Mouse (Mus musculus) retina, postnatal 7 days (tissue): Measurements from ENCODE around the gene Hmg20b.

ENCODE experiments used
- DNase-seq: peaks from one replicate; pipeline ENCODE4 v3.0.0-alpha.2; 2012; ENCODE audit warnings: low read depth, low spot score

Gene Hmg20b

GRCm38 (mm10) chr10:81354738-81355477 is 4.6 kb upstream of the Hmg20b start:
- no peak for DNase-seq

GRCm38 (mm10) chr10:81351678-81352291 is 1.5 kb upstream of the Hmg20b start:
- no peak for DNase-seq

- no peak for DNase-seq
These were observed 324 bp downstream of the Hmg20b start for GRCm38 (mm10) chr10:81349961-81350350.

GRCm38 (mm10) chr10:81349146-81349545 is 1.1 kb downstream of the Hmg20b start:
- no peak for DNase-seq

- peak; percentile 42 for DNase-seq
These were observed 3.7 kb downstream of the Hmg20b start for GRCm38 (mm10) chr10:81346453-81347067.

- no peak for DNase-seq
These were observed 5.1 kb downstream of the Hmg20b start for GRCm38 (mm10) chr10:81345162-81345534.

GRCm38 (mm10) chr10:81344421-81345161 is 5.7 kb downstream of the Hmg20b start:
- DNase-seq: no peak

- DNase-seq: no peak
These were observed 7.4 kb downstream of the Hmg20b start, which contains the start of gene Gipc3 for GRCm38 (mm10) chr10:81342686-81343505. TSS of gene Gipc3 (minus strand) at chr10:81343266.

GRCm38 (mm10) chr10:81341333-81341949 is 8.8 kb downstream of the Hmg20b start:
- peak; percentile 54 for DNase-seq

- no peak for DNase-seq
These were observed 9.5 kb downstream of the Hmg20b start for GRCm38 (mm10) chr10:81340551-81341332.

- no peak for DNase-seq
These were observed 13.7 kb downstream of the Hmg20b start for GRCm38 (mm10) chr10:81336558-81336957.

- no peak for DNase-seq
These were observed 14.6 kb downstream of the Hmg20b start for GRCm38 (mm10) chr10:81335393-81336340.

- DNase-seq: no peak
These were observed 16.0 kb downstream of the Hmg20b start for GRCm38 (mm10) chr10:81334324-81334723.

- DNase-seq: no peak
These were observed 18.0 kb downstream of the Hmg20b start for GRCm38 (mm10) chr10:81332277-81332676.

- no peak for DNase-seq
These were observed 20.3 kb downstream of the Hmg20b start for GRCm38 (mm10) chr10:81330007-81330406.

GRCm38 (mm10) chr10:81329194-81329975 is 20.9 kb downstream of the Hmg20b start:
- no peak for DNase-seq

GRCm38 (mm10) chr10:81328386-81328785 is 21.9 kb downstream of the Hmg20b start, which contains the start of gene Tbxa2r:
TSS of gene Tbxa2r (plus strand) at chr10:81328731.
- no peak for DNase-seq

- no peak for DNase-seq
These were observed 22.3 kb downstream of the Hmg20b start for GRCm38 (mm10) chr10:81327959-81328358.
